Mouse (Mus musculus): ENCODE data around the gene Mgrn1.

DNA sequence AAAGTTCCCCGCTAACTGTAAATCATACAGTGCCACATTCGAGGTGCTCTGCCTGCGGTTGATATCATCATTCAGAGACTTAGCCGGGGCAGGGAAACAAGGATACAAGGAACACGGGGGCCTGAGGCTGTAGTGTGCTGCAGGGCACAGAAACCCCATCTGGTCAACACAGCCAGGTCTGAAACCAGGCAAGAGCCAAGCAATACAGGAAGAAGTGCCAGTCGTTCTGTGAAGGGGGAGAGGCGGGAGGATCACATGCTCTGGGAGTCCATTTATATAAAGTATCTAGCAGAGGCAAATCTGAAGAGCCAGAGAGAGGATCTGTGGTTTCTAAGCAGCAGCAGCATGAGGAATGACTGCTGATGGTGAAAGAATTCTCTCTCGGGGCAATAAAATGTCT lies 45.8 kb upstream of the Mgrn1 start:
- TF ChIP-seq GATA1 (IDR thresholded peaks at IDR 0.05; ENCODE audit: borderline replicate concordance, low read length) (no peak), FLI1 (IDR thresholded peaks at IDR 0.05; ENCODE audit: low read length) (no peak)
